Mouse (Mus musculus): ENCODE results near the gene Ercc5.

DNA sequence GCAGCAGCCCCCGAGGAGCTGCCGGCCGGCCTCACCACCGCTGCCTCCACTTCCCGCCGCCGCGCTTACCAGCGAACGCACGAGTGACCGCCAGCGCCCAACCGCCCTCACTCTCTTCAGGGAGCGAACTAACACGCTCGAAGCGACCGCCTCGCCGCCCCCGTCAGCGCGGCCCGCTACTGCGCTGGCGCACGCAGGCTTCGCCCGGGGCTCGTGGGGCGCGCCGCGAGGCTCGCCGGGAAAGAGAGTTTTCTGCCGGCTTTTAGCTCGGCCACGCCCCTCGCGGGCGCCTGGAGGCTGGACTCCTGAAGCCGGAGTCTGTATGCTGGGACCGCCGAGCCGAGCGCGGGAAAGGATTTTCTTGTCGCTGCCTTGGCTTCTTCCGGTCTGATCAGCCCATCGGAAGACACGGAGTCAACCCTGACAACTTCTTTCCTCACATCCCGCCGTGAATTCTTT, 45.3 kb upstream of the Ercc5 start, which contains the start of gene Tex30:
- TF ChIP-seq GATA1 (IDR thresholded peaks at IDR 0.05; ENCODE audit: borderline replicate concordance, low read length) = peak; percentile 91
- TF ChIP-seq FLI1 (IDR thresholded peaks at IDR 0.05; ENCODE audit: low read length) = peak; percentile 27; the same call in 1 of the 2 replicates
